Mouse (Mus musculus) testis, adult 2 months (tissue): ENCODE results near the gene Caskin1. TPM values are rescaled to one million over a fixed set of nuclear protein-coding genes. Genes with fewer than 3 reads are reported as not detected.

Source experiments
- H3K27ac ChIP-seq: fragments of 200-500 bp; 2 replicates; pipeline ENCODE4 v1.5.1; 2012; ENCODE audit warnings: low read depth, low read length; ENCODE audit not compliant: control insufficient read depth, insufficient read depth
- H3K27me3 ChIP-seq: fragments of 200-500 bp; 2 replicates; pipeline ENCODE4 v1.6.1; 2012; ENCODE audit warnings: mild to moderate bottlenecking, low read length, moderate library complexity; ENCODE audit not compliant: control insufficient read depth, insufficient read depth
- H3K36me3 ChIP-seq: fragments of 200-500 bp; 2 replicates; pipeline ENCODE4 v1.6.1; 2012; ENCODE audit warnings: mild to moderate bottlenecking, low read length; ENCODE audit not compliant: control insufficient read depth, insufficient read depth
- H3K4me1 ChIP-seq: fragments of 200-500 bp; 2 replicates; pipeline ENCODE4 v1.6.1; 2012; ENCODE audit warnings: low read length; ENCODE audit not compliant: control insufficient read depth, insufficient read depth
- H3K4me3 ChIP-seq: fragments of 200-500 bp; 2 replicates; pipeline ENCODE4 v1.5.1; 2012; ENCODE audit warnings: low read depth, mild to moderate bottlenecking, low read length, moderate library complexity, mixed read lengths; ENCODE audit not compliant: control insufficient read depth
- CTCF ChIP-seq: fragments of 200-500 bp; IDR thresholded peaks from 2 replicates; pipeline ENCODE4 v1.5.1; 2012; ENCODE audit warnings: low read depth, mild to moderate bottlenecking, inconsistent platforms, low read length, moderate library complexity; ENCODE audit not compliant: control insufficient read depth, insufficient read depth, insufficient replicate concordance
- POLR2A ChIP-seq: fragments of 200-500 bp; IDR thresholded peaks from 2 replicates; pipeline ENCODE4 v1.6.1; 2012; ENCODE audit warnings: low read depth, mild to moderate bottlenecking, inconsistent platforms, low read length, moderate library complexity; ENCODE audit not compliant: control insufficient read depth
- polyA plus RNA-seq: library from polyadenylated mRNA; depleted of rRNA; stranded (reverse); fragments of >200 nt; gene quantifications from 2 replicates; pipeline ENCODE4 v1.2.3, GENCODE M21; 2012

Caskin1 gene
- polyA plus RNA-seq, 1 experiment = 23.9 TPM

- Histone ChIP-seq H3K4me1 (peaks cover 20% of the 10 kb centered on the region), H3K27ac (peak within 1 kb of the TSS; percentile 99), H3K27me3 (no peaks in the 10 kb centered on the region), H3K36me3 (no peaks in the 10 kb centered on the region), H3K4me3 (peak within 1 kb of the TSS; percentile 100)
- TF ChIP-seq CTCF (peak; percentile 87; the same call in 1 of the 2 replicates), POLR2A (peak; percentile 79)
These were observed 9.6 kb upstream of the Caskin1 start, which contains the start of gene Mlst8 for GRCm38 (mm10) chr17:24478663-24479380. Gene Mlst8 (minus strand): TSS chr17:24479078.

DNA sequence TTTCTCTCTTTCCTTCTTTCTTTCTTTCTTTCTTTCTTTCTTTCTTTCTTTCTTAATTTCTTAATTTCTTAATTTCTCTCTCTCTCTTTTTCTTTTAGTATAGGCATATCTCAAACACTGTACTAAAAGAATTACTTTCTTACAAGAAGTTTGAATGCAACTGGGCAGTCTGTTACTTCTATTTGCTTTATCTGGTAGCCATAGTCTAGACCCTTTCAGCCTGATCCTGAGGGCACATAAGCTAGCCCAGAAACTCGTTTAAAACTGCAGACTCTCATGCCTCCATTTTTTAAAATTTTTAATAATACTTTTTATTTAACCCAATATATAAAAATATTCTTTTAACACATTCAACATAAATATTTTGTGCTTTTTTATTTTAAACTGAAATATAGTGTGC, 9.0 kb upstream of the Caskin1 start:
- Histone ChIP-seq H3K36me3 (no peaks in the 10 kb centered on the region), H3K4me1 (peaks cover 14% of the 10 kb centered on the region), H3K27me3 (no peaks in the 10 kb centered on the region), H3K4me3 (no peak overlapping the region), H3K27ac (no peak overlapping the region)
- no peak for TF ChIP-seq CTCF
- no peak for TF ChIP-seq POLR2A

GRCm38 (mm10) chr17:24480201-24480826, 8.1 kb upstream of the Caskin1 start:
- Histone ChIP-seq H3K36me3 (no peaks in the 10 kb centered on the region), H3K27me3 (no peaks in the 10 kb centered on the region), H3K4me3 (no peak overlapping the region), H3K4me1 (peaks cover 13% of the 10 kb centered on the region), H3K27ac (no peak overlapping the region; the same call in 1 of the 2 replicates)
- TF ChIP-seq CTCF (no peak), POLR2A (no peak)

GRCm38 (mm10) chr17:24481027-24481815, 7.2 kb upstream of the Caskin1 start:
- no peaks in the 10 kb centered on the region for H3K27me3 ChIP-seq
- no peak for TF ChIP-seq POLR2A
- TF ChIP-seq CTCF = no peak
- H3K36me3 ChIP-seq = no peaks in the 10 kb centered on the region
- no peak overlapping the region for H3K27ac ChIP-seq
- no peak overlapping the region for H3K4me3 ChIP-seq
- H3K4me1 ChIP-seq = peaks cover 16% of the 10 kb centered on the region

DNA sequence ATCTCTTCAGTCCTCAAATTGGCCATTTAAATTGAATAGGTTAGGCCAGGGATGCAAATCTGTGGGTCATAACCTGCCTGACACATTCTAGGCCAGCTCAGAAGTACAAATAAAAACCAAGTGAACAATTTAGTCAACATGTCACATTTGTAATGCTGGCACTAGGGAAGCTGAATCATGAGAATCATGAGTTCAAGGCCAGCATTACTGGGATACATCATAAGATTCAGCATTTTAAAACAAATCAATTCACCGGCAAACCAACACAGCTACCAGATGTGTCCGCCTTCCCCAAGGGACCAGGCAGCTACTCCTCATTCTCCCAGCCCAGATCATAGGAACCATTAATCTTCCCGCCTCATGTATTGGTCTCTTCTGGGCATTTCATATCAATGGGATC, 4.9 kb upstream of the Caskin1 start:
- peaks cover 7% of the 10 kb centered on the region for H3K4me1 ChIP-seq
- H3K27me3 ChIP-seq = no peaks in the 10 kb centered on the region
- no peak overlapping the region for H3K4me3 ChIP-seq
- no peaks in the 10 kb centered on the region for H3K36me3 ChIP-seq
- no peak overlapping the region for H3K27ac ChIP-seq
- TF ChIP-seq CTCF (no peak), POLR2A (no peak)

DNA sequence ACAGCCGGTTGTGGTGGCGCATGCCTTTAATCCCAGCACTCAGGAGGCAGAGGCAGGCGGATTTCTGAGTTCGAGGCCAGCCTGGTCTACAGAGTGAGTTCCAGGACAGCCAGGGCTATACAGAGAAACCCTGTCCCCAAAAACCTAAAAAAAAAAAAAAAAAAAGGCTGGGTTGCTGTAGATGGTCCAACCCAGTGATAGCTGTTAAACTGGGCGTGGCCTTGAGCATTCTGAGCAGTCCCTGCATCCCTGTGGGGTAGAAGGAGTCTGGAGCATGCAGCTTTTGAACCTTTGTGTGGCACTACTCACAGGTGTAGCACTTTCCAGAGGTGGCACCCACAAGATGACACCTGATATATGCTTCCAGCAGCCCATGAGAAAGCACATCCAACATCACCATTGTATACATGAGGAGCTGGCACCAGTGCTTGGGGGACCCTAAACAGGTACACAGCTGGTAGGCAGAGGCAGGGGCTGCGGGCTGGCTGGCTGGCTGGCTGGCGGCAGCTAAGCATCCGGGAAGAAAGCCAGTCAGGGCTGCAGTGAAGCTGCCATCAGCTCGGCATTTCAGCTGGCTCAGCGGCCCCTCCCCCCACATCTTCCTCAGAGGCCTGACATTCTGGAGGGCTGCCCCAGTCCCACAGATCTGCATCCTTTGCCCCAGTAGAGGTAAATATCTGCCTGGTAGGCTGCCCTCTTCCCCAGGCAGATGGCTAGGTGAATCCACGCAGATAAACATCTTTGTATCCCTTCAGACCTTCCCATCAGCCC, 3.1 kb upstream of the Caskin1 start:
- Histone ChIP-seq H3K4me3 (no peak overlapping the region), H3K27me3 (no peaks in the 10 kb centered on the region), H3K27ac (no peak overlapping the region), H3K4me1 (peaks cover 9% of the 10 kb centered on the region), H3K36me3 (no peaks in the 10 kb centered on the region)
- no peak for TF ChIP-seq CTCF
- no peak for TF ChIP-seq POLR2A
